Mouse (Mus musculus) kidney, adult 2 months (tissue): ENCODE measurements around the gene Tln2.

Experiments
- CTCF ChIP-seq: fragments of 200-500 bp; conservative IDR thresholded peaks from 2 replicates; pipeline ENCODE4 v1.5.1; 2011; ENCODE audit warnings: low read depth, mild to moderate bottlenecking, control low read depth, low read length, moderate library complexity, mixed read lengths; ENCODE audit not compliant: insufficient read depth, insufficient read length
- POLR2A ChIP-seq: fragments of 200-500 bp; IDR thresholded peaks from one replicate; pipeline ENCODE4 v1.6.1; 2011; ENCODE audit warnings: low read depth, low read length, control low read depth

DNA sequence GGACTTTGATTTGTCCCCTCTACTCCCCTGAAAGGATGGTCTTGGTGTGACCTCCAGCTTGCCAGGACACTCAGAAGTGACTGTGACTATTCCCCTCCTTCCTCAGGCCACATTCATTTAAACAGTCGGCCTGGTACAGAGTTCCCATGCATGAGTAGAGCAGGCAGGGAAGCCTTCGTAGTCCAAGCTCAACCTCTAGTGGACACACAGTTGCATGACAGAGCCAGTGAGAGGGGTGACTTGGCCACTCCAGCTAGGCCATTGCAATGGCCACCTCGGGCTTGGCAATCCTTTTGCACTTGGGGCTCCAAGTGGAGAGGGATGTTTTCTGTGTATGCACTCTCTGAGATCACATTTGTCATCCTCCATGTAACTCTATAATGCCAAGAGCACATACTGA lies 285.2 kb downstream of the Tln2 start:
- peak; percentile 70 for TF ChIP-seq CTCF
- no peak for TF ChIP-seq POLR2A
